Mouse (Mus musculus): ENCODE data around the gene Gm20604. TPM values are rescaled to one million over a fixed set of nuclear protein-coding genes. Genes with fewer than 3 reads are reported as not detected.

Gm20604 gene
- polyA plus RNA-seq, 1 experiment from 2014 or later: 31.4 TPM

DNA sequence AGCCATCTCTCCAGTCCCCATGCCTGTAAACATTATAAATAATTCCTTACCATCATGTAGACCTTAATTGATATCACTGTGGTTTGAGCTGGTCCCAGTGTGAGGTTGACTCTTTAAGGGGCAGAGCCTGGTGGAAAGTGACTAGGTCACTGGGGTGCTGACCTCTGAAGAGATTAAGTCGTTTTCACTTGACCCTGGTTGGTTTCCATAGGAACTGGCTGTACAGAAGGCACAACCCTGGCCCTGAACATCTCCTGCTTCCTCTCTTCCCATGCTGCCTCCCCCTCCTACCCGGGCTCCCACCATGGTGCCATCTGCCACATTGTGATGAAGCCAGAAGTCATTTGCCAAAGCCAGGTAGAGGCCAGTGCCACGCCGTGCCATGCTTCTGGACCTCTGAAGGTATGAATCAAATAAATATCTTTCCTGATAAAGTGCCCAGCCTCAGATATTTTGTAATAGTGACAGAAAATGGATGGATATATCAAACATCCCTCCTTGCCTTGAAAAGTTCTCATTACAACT is 47.6 kb downstream of the Gm20604 start:
- no peak overlapping the region for H3K27ac ChIP-seq (replicated peaks; ENCODE audit: low read depth, low read length)
- no peaks in the 10 kb centered on the region for H3K4me1 ChIP-seq (ENCODE audit: control insufficient read depth, insufficient read depth, low read length)
- no peaks in the 10 kb centered on the region for H3K36me3 ChIP-seq (replicated peaks; ENCODE audit: control insufficient read depth, insufficient read depth, low read depth, low read length)
- WGBS: 53% methylated on average over 4 of the region's 4 CpGs
- H3K27me3 ChIP-seq (ENCODE audit: control insufficient read depth, insufficient read depth, low read length): no peaks in the 10 kb centered on the region
- H3K9me3 ChIP-seq (replicated peaks; ENCODE audit: control insufficient read depth, low read length): no peaks in the 10 kb centered on the region
- no peak for DNase-seq (ENCODE audit: low spot score)
- no peak for ATAC-seq (replicated peaks; ENCODE audit: insufficient number of reproducible peaks, low FRiP score, low TSS enrichment, low read depth)
- no peak overlapping the region for H3K4me3 ChIP-seq (ENCODE audit: low read depth, low read length)
- no peak overlapping the region for H3K4me2 ChIP-seq (ENCODE audit: low read depth, low read length)
- H3K9ac ChIP-seq (replicated peaks; ENCODE audit: low read length): no peak overlapping the region

- Histone ChIP-seq H3K4me3 (ENCODE audit: low read depth, low read length) (no peak overlapping the region), H3K27ac (replicated peaks; ENCODE audit: low read depth, low read length) (no peak overlapping the region), H3K9me3 (replicated peaks; ENCODE audit: control insufficient read depth, low read length) (no peaks in the 10 kb centered on the region), H3K9ac (replicated peaks; ENCODE audit: low read length) (no peak overlapping the region), H3K4me1 (ENCODE audit: control insufficient read depth, insufficient read depth, low read length) (no peaks in the 10 kb centered on the region), H3K4me2 (ENCODE audit: low read depth, low read length) (no peak overlapping the region), H3K27me3 (ENCODE audit: control insufficient read depth, insufficient read depth, low read length) (no peaks in the 10 kb centered on the region), H3K36me3 (replicated peaks; ENCODE audit: control insufficient read depth, insufficient read depth, low read depth, low read length) (no peaks in the 10 kb centered on the region)
- no peak for ATAC-seq (replicated peaks; ENCODE audit: insufficient number of reproducible peaks, low FRiP score, low TSS enrichment, low read depth)
- WGBS: 84% methylated on average over 5 of the region's 5 CpGs
- DNase-seq (ENCODE audit: low spot score): no peak
Measured at GRCm38 (mm10) chr12:102709896-102710295, 48.6 kb downstream of the Gm20604 start.

DNA sequence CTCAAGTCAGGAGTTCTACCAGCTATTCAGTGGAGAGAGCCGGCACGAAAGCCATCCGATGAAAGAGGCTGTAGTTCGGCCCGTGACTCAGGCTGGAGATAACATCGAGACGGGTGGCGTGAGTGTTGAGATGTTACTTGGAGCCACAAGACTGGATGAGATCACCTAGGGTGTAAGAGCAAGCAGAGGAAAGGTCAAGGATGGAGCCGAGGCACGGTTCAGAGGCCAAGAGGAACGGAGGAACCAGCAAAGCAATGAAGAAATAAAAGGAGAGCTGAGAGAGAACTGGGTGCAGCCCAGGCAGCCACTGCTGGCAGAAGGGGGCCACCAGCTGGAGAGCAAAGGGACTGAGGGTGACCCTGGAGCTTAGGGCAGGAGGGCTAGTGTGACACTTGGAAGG is 50.3 kb downstream of the Gm20604 start:
- H3K4me3 ChIP-seq (ENCODE audit: low read depth, low read length): no peak overlapping the region
- WGBS: 82% methylated on average over 11 of the region's 11 CpGs
- H3K4me2 ChIP-seq (ENCODE audit: low read depth, low read length): no peak overlapping the region
- H3K9me3 ChIP-seq (replicated peaks; ENCODE audit: control insufficient read depth, low read length): no peaks in the 10 kb centered on the region
- H3K27me3 ChIP-seq (ENCODE audit: control insufficient read depth, insufficient read depth, low read length): no peaks in the 10 kb centered on the region
- DNase-seq (ENCODE audit: low spot score) (no peak), ATAC-seq (replicated peaks; ENCODE audit: insufficient number of reproducible peaks, low FRiP score, low TSS enrichment, low read depth) (no peak)
- no peaks in the 10 kb centered on the region for H3K36me3 ChIP-seq (replicated peaks; ENCODE audit: control insufficient read depth, insufficient read depth, low read depth, low read length)
- no peak overlapping the region for H3K27ac ChIP-seq (replicated peaks; ENCODE audit: low read depth, low read length)
- no peak overlapping the region for H3K9ac ChIP-seq (replicated peaks; ENCODE audit: low read length)
- H3K4me1 ChIP-seq (ENCODE audit: control insufficient read depth, insufficient read depth, low read length): peaks cover 4% of the 10 kb centered on the region; the same call in 1 of the 2 replicates

- Histone ChIP-seq H3K27me3 (ENCODE audit: control insufficient read depth, insufficient read depth, low read length) (no peaks in the 10 kb centered on the region), H3K27ac (replicated peaks; ENCODE audit: low read depth, low read length) (no peak overlapping the region), H3K4me2 (ENCODE audit: low read depth, low read length) (no peak overlapping the region), H3K36me3 (replicated peaks; ENCODE audit: control insufficient read depth, insufficient read depth, low read depth, low read length) (no peaks in the 10 kb centered on the region), H3K4me1 (ENCODE audit: control insufficient read depth, insufficient read depth, low read length) (peaks cover 4% of the 10 kb centered on the region; the same call in 1 of the 2 replicates), H3K9me3 (replicated peaks; ENCODE audit: control insufficient read depth, low read length) (no peaks in the 10 kb centered on the region), H3K9ac (replicated peaks; ENCODE audit: low read length) (no peak overlapping the region), H3K4me3 (ENCODE audit: low read depth, low read length) (no peak overlapping the region)
- DNase-seq (ENCODE audit: low spot score) (no peak), ATAC-seq (replicated peaks; ENCODE audit: insufficient number of reproducible peaks, low FRiP score, low TSS enrichment, low read depth) (no peak)
- WGBS: 76% methylated on average over 10 of the region's 10 CpGs
Measured at GRCm38 (mm10) chr12:102706833-102707463, 51.5 kb downstream of the Gm20604 start.

DNA sequence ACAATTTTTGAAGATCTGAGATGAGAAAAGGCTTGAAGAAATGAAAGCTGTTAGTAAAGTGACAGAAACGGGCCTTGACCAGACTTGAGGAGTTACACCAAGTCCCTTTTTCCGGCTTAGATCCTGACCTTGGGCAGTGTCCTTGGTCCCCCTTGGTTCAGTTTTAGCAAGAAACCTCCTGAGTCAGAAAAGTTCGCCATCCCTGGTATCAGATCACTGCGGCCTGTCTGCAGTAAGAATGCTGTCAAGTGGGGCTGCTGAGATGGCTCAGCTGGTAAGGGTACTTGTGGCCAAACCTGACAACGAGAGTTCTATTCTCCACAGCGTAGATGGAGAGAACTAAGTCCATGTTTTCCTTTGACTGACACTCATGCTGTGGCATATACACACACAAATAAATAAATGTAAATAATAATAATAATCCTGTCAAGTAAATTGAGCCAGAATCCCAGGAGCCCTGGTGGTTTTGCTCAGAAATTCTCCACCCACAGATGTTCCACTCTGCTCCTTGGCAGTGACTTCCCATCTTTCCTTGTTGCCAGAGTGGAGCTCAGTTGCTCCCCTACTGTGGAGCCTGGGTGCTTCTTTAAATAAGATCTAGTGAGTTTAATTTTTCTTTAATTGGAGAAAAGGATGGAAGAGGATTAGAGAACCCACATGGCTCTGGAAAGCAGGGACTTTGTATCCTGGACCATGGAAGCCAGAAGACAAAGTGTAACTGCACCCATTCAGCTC is 52.4 kb downstream of the Gm20604 start:
- H3K9me3 ChIP-seq (replicated peaks; ENCODE audit: control insufficient read depth, low read length): no peaks in the 10 kb centered on the region
- no peaks in the 10 kb centered on the region for H3K36me3 ChIP-seq (replicated peaks; ENCODE audit: control insufficient read depth, insufficient read depth, low read depth, low read length)
- H3K4me3 ChIP-seq (ENCODE audit: low read depth, low read length): no peak overlapping the region
- H3K27ac ChIP-seq (replicated peaks; ENCODE audit: low read depth, low read length): no peak overlapping the region
- 76% methylated on average over 6 of the region's 6 CpGs for WGBS
- H3K4me2 ChIP-seq (ENCODE audit: low read depth, low read length): peak overlapping the region; percentile 95
- ATAC-seq (replicated peaks; ENCODE audit: insufficient number of reproducible peaks, low FRiP score, low TSS enrichment, low read depth) (no peak), DNase-seq (ENCODE audit: low spot score) (no peak)
- peaks cover 4% of the 10 kb centered on the region; the same call in 1 of the 2 replicates for H3K4me1 ChIP-seq (ENCODE audit: control insufficient read depth, insufficient read depth, low read length)
- no peak overlapping the region for H3K9ac ChIP-seq (replicated peaks; ENCODE audit: low read length)
- no peaks in the 10 kb centered on the region for H3K27me3 ChIP-seq (ENCODE audit: control insufficient read depth, insufficient read depth, low read length)

GRCm38 (mm10) chr12:102705216-102705871 is 53.1 kb downstream of the Gm20604 start:
- Histone ChIP-seq H3K4me3 (ENCODE audit: low read depth, low read length) (peak overlapping the region; percentile 81), H3K9ac (replicated peaks; ENCODE audit: low read length) (peak overlapping the region; percentile 76), H3K27ac (replicated peaks; ENCODE audit: low read depth, low read length) (peak overlapping the region; percentile 47), H3K4me1 (ENCODE audit: control insufficient read depth, insufficient read depth, low read length) (peaks cover 4% of the 10 kb centered on the region; the same call in 1 of the 2 replicates), H3K4me2 (ENCODE audit: low read depth, low read length) (peak overlapping the region; percentile 95), H3K9me3 (replicated peaks; ENCODE audit: control insufficient read depth, low read length) (no peaks in the 10 kb centered on the region), H3K36me3 (replicated peaks; ENCODE audit: control insufficient read depth, insufficient read depth, low read depth, low read length) (no peaks in the 10 kb centered on the region), H3K27me3 (ENCODE audit: control insufficient read depth, insufficient read depth, low read length) (no peaks in the 10 kb centered on the region)
- WGBS: 3% methylated on average over 43 of the region's 45 CpGs
- DNase-seq (ENCODE audit: low spot score) (peak; percentile 86), ATAC-seq (replicated peaks; ENCODE audit: insufficient number of reproducible peaks, low FRiP score, low TSS enrichment, low read depth) (peak; percentile 71)

DNA sequence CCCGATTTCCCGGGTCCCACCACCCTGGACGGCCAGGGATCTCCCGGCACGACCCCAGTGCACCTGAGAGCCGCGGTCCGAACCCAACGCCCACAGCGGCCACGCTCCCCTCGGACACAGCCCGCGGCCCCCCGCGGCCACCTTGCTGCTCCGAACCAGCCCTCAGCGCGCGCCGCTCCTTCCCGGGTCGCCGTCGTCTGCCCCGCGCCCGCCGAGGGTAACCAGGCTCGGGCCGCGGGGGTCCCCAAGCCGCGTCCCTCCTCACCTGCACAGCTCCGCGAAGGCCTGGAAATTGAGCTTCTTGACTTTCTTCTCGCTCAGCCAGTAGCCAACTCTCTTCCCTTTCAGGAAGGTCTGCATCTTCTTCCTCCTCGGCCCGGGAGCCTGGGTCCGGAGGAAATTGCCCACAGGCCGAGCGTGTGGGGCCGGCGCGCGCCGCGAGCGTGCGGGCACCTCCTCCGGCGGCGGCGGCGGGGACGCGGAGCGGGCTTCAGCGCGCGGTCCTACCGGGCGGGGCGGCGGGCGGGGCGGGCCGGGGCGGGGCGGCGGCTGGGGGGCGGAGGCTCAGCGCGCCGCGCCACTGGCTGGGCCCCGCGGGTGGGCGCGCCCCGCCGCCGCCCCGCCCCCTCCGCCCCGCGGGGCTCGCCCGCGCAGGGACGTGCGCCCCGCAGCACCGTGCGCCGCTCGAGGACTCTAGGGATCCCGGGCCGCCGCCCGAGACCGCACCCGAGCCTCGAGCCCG is 53.8 kb downstream of the Gm20604 start, which contains the start of gene Itpk1:
Itpk1 (minus strand) TSS at position 474 of the 742 bp plus-strand sequence.
- H3K36me3 ChIP-seq (replicated peaks; ENCODE audit: control insufficient read depth, insufficient read depth, low read depth, low read length): no peaks in the 10 kb centered on the region
- peak within 1 kb of the TSS; percentile 76 for H3K9ac ChIP-seq (replicated peaks; ENCODE audit: low read length)
- peak; percentile 83 for ATAC-seq (replicated peaks; ENCODE audit: insufficient number of reproducible peaks, low FRiP score, low TSS enrichment, low read depth)
- peak within 1 kb of the TSS; percentile 95 for H3K4me2 ChIP-seq (ENCODE audit: low read depth, low read length)
- H3K9me3 ChIP-seq (replicated peaks; ENCODE audit: control insufficient read depth, low read length): no peaks in the 10 kb centered on the region
- peaks cover 4% of the 10 kb centered on the region; the same call in 1 of the 2 replicates for H3K4me1 ChIP-seq (ENCODE audit: control insufficient read depth, insufficient read depth, low read length)
- under 1% methylated on average over 59 of the region's 105 CpGs for WGBS
- peak within 1 kb of the TSS; percentile 47 for H3K27ac ChIP-seq (replicated peaks; ENCODE audit: low read depth, low read length)
- no peaks in the 10 kb centered on the region for H3K27me3 ChIP-seq (ENCODE audit: control insufficient read depth, insufficient read depth, low read length)
- DNase-seq (ENCODE audit: low spot score): peak; percentile 74
- peak within 1 kb of the TSS; percentile 81 for H3K4me3 ChIP-seq (ENCODE audit: low read depth, low read length)

All from embryonic facial prominence, embryonic 11.5 days (tissue).